9 mouse cellular contexts compared by ENCODE assay signal in the genomic region with DNA sequence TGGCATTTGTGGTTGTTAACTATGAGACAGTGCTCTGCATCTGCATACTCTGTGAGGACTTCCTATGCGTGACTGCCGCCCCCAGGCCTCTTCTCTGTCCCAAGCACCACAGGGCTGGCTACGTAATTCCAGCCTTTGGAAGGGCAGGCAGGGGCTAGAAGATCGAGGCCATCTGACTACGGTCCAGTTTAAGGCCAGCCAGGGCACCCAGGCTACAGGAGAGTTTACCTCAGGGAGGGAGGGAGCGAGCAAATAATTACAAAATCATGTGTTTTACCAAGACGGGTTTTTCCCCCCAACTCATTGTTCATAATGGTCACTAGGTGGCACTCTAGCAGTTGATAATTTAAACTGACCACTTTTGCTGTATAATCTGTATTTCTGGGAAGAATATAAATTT. TPM values are rescaled to one million over a fixed set of nuclear protein-coding genes. Genes with fewer than 3 reads are reported as not detected.
DNase-seq lines count a peak whose midpoint lies in the region; ATAC-seq and TF ChIP-seq lines count a peak whose summit lies in the region.
"Had no signal": no experiment of that assay in that cellular context is flagged by ENCODE, and none has a peak within 500 bp of the region (broad histone marks: within the 10 kb centered on the region; RNA-seq: fewer than 3 reads in every experiment).

No protein-coding gene starts in this region.

- no peak for TF ChIP-seq EP300 in lung, postnatal 0 days (IDR thresholded peaks at IDR 0.05)

- H3K36me3 ChIP-seq in lung, postnatal 0 days (ENCODE audit: insufficient read depth, low read length), result peaks cover 7% of the 10 kb centered on the region; the same call in 1 of the 2 replicates
- peaks cover 51% of the 10 kb centered on the region for H3K36me3 ChIP-seq in kidney, embryonic 15.5 days

- DNase-seq in cerebellum, adult 9-11 months, result no peak
- peak; percentile 70 for DNase-seq in lung, postnatal 0 days (ENCODE audit: low spot score)
- no peak for DNase-seq in lung, postnatal 14 days
- DNase-seq in retina, postnatal 1 day, result peak; percentile 29
- no peak for DNase-seq in Muller cell, postnatal 12 days (ENCODE audit: inconsistent ontology term)
- DNase-seq in left cerebral cortex, adult 8-10 months (ENCODE audit: low spot score in 2 of 2), result no peak

- no peak overlapping the region for H3K4me3 ChIP-seq in lung, postnatal 0 days (ENCODE audit: low read depth, low read length)
- no peak overlapping the region for H3K4me3 ChIP-seq in kidney, embryonic 15.5 days (replicated peaks)
- H3K4me3 ChIP-seq: limb, embryonic 15.5 days had no signal

- H3K4me1 ChIP-seq in lung, postnatal 0 days (ENCODE audit: insufficient read depth, low read depth, low read length), result no peaks in the 10 kb centered on the region
- no peaks in the 10 kb centered on the region for H3K4me1 ChIP-seq in kidney, embryonic 15.5 days
- H3K4me1 ChIP-seq: limb, embryonic 15.5 days had no signal

- no peak overlapping the region for H3K27ac ChIP-seq in lung, postnatal 0 days (ENCODE audit: low read length)
- no peak overlapping the region for H3K27ac ChIP-seq in kidney, embryonic 15.5 days
- H3K27ac ChIP-seq: limb, embryonic 15.5 days had no signal

- no peaks in the 10 kb centered on the region for H3K27me3 ChIP-seq in lung, postnatal 0 days (replicated peaks; ENCODE audit: insufficient read depth, low read length)
- H3K27me3 ChIP-seq in kidney, embryonic 15.5 days, result no peaks in the 10 kb centered on the region
- H3K27me3 ChIP-seq: limb, embryonic 15.5 days had no signal

- no peak overlapping the region for H3K4me2 ChIP-seq in lung, postnatal 0 days (replicated peaks; ENCODE audit: low read depth, low read length)
- no peak overlapping the region for H3K4me2 ChIP-seq in kidney, embryonic 15.5 days
- H3K4me2 ChIP-seq: limb, embryonic 15.5 days had no signal

- H3K9me3 ChIP-seq in lung, postnatal 0 days (ENCODE audit: low read length), result no peaks in the 10 kb centered on the region
- H3K9me3 ChIP-seq in kidney, embryonic 15.5 days (replicated peaks), result no peaks in the 10 kb centered on the region
- H3K9me3 ChIP-seq: limb, embryonic 15.5 days had no signal

- H3K9ac ChIP-seq in lung, postnatal 0 days (replicated peaks; ENCODE audit: low read depth), result no peak overlapping the region
- no peak overlapping the region for H3K9ac ChIP-seq in kidney, embryonic 15.5 days
- H3K9ac ChIP-seq: limb, embryonic 15.5 days had no signal

- peak; percentile 56 for TF ChIP-seq CTCF in lung, postnatal 0 days (IDR thresholded peaks at IDR 0.05)

- WGBS in lung, postnatal 0 days, result 61% methylated on average over 7 of the region's 7 CpGs
- 68% methylated on average over 7 of the region's 7 CpGs for WGBS in kidney, embryonic 15.5 days

- ATAC-seq in cerebellum, adult (ENCODE audit: insufficient number of reproducible peaks, low FRiP score, low TSS enrichment), result peak; percentile 40; the same call in 1 of the 2 replicates
- ATAC-seq in lung, postnatal 0 days, result no peak
- peak; percentile 40; the same call in 1 of the 2 replicates for ATAC-seq in kidney, embryonic 15.5 days (replicated peaks; ENCODE audit: low FRiP score)

RNA-seq across cellular contexts. Expression of a gene that starts 9.6 kb away (rescaled TPM):
- 1.2 and 1.6 TPM in 2 replicates for polyA plus RNA-seq in lung, postnatal 0 days (2015; fragmentation: Nextera tagmentation; extraction: Ambion mirVana)
- 5.8 and 8.5 TPM in 2 replicates for polyA plus RNA-seq in kidney, embryonic 15.5 days (2015; fragmentation: Nextera tagmentation; extraction: Ambion mirVana)
- 10 to 100 TPM; 58.1 to 64.1 (median 62.4) TPM for total RNA-seq in left cerebral cortex, adult 8-10 months (2022)

RNA-seq across cellular contexts. Expression of a gene that starts 18.8 kb away (rescaled TPM):
- polyA plus RNA-seq in lung, postnatal 0 days (2015; fragmentation: Nextera tagmentation; extraction: Ambion mirVana), result 11.2 and 12.4 TPM in 2 replicates
- polyA plus RNA-seq in kidney, embryonic 15.5 days (2015; fragmentation: Nextera tagmentation; extraction: Ambion mirVana), result 32.7 and 33.7 TPM in 2 replicates
- 10 to 100 TPM; 20.2 to 22.3 (median 21.6) TPM for total RNA-seq in left cerebral cortex, adult 8-10 months (2022)

Comparison
In these comparisons a context has a peak if more than half of its experiments do, and no peak if none do; other contexts are left out.
1. DNase-seq: peak in lung, postnatal 0 days (single experiment) and retina, postnatal 1 day (single experiment); none in cerebellum, adult 9-11 months (single experiment), lung, postnatal 14 days (single experiment), Muller cell, postnatal 12 days (single experiment) and left cerebral cortex, adult 8-10 months (0 of 2).